Mouse (Mus musculus) kidney, embryonic 14.5 days (tissue): ENCODE results near the gene Foxr2. TPM values are rescaled to one million over a fixed set of nuclear protein-coding genes. Genes with fewer than 3 reads are reported as not detected.
A peak's percentile ranks its signal among the peaks of the same experiment; 100 is the strongest.

ENCODE experiments used
- ATAC-seq: fragments of 200-750 bp; cut with Nextera tagmentation; 2 replicates; pipeline ENCODE4 v1.8.0; 2017; ENCODE audit warnings: moderate number of reproducible peaks, mild to moderate bottlenecking, moderate TSS enrichment, moderate library complexity; ENCODE audit not compliant: low FRiP score, low TSS enrichment
- H3K27ac ChIP-seq: fragments of 300-500 bp; sonication (generic); 2 replicates; pipeline ENCODE4 v1.5.1; 2014; ENCODE audit warnings: low read depth, mild to moderate bottlenecking, low read length, moderate library complexity, mixed read lengths
- H3K27me3 ChIP-seq: fragments of 300-500 bp; sonication (generic); 2 replicates; pipeline ENCODE4 v1.6.1; 2014; ENCODE audit warnings: mild to moderate bottlenecking, low read length; ENCODE audit not compliant: control insufficient read depth, insufficient read depth
- H3K36me3 ChIP-seq: fragments of 300-500 bp; sonication (generic); 2 replicates; pipeline ENCODE4 v1.6.1; 2014; ENCODE audit warnings: low read length, mixed read lengths; ENCODE audit not compliant: control insufficient read depth, insufficient read depth
- H3K4me1 ChIP-seq: fragments of 300-500 bp; sonication (generic); 2 replicates; pipeline ENCODE4 v1.6.1; 2014; ENCODE audit warnings: low read length, mixed read lengths; ENCODE audit not compliant: control insufficient read depth, insufficient read depth
- H3K4me2 ChIP-seq: fragments of 300-500 bp; sonication (generic); replicated peaks from 2 replicates; pipeline ENCODE4 v1.6.1; 2014; ENCODE audit warnings: low read depth, mild to moderate bottlenecking, low read length
- H3K4me3 ChIP-seq: fragments of 300-500 bp; sonication (generic); 2 replicates; pipeline ENCODE4 v1.5.1; 2014; ENCODE audit warnings: mild to moderate bottlenecking, low read length
- H3K9ac ChIP-seq: fragments of 300-500 bp; sonication (generic); 2 replicates; pipeline ENCODE4 v1.6.1; 2014; ENCODE audit warnings: low read depth, mild to moderate bottlenecking, low read length, moderate library complexity
- H3K9me3 ChIP-seq: fragments of 300-500 bp; sonication (generic); 2 replicates; pipeline ENCODE4 v1.6.1; 2016; ENCODE audit warnings: low read length; ENCODE audit not compliant: control insufficient read depth
- WGBS: fragments of 180-500 bp; shearing (Covaris S2); extraction: QIAGEN DNeasy Blood & Tissue Kit; methylation state at CpG from one replicate; pipeline ENCODE4 v1.1.7; 2014; 5-methylcytosine and 5-hydroxymethylcytosine counted together
- polyA plus RNA-seq: library from polyadenylated mRNA; unstranded; fragments of >200 nt; fragmentation: Nextera tagmentation; extraction: Ambion mirVana; gene quantifications from 2 replicates; pipeline ENCODE4 v1.2.1, GENCODE M21; 2014

Foxr2 gene
- 0.11 and 0.16 TPM in 2 replicates for polyA plus RNA-seq

DNA sequence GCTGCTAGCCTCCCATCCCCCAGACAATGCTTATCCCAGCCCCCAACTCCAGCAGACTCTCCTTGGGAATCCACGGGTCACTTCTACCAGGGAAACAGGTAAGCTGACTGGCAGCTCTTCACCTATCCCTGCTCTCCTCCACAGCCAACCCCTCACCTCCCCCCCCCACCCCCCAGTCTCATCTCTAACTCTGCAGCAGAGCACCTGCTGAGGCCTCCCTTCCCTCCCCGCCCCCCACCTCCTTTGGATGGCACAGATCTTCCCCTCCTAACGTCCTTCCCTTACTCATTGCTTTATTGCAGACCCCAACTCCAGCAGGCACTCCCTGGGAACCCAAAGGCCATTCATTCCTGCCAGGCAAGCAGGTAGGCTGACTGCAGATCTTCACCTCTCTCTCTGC lies at the start of gene Foxr2:
TSS of gene Foxr2 (plus strand) at position 301 of the 400 bp plus-strand sequence.
- H3K9me3 ChIP-seq: no peaks in the 10 kb centered on the region
- no peak within 1 kb of the TSS for H3K27ac ChIP-seq
- no peak for ATAC-seq
- H3K27me3 ChIP-seq: no peaks in the 10 kb centered on the region
- 27% methylated on average over 3 of the region's 3 CpGs for WGBS
- no peaks in the 10 kb centered on the region for H3K4me1 ChIP-seq
- no peak within 1 kb of the TSS for H3K4me3 ChIP-seq
- no peak within 1 kb of the TSS for H3K4me2 ChIP-seq
- H3K9ac ChIP-seq: no peak within 1 kb of the TSS
- no peaks in the 10 kb centered on the region for H3K36me3 ChIP-seq

- 49% methylated on average over 2 of the region's 2 CpGs for WGBS
- H3K9me3 ChIP-seq: no peaks in the 10 kb centered on the region
- H3K36me3 ChIP-seq: no peaks in the 10 kb centered on the region
- no peak for ATAC-seq
- no peak overlapping the region for H3K9ac ChIP-seq
- H3K4me3 ChIP-seq: no peak overlapping the region
- H3K4me2 ChIP-seq: no peak overlapping the region
- no peaks in the 10 kb centered on the region for H3K27me3 ChIP-seq
- H3K27ac ChIP-seq: no peak overlapping the region
- H3K4me1 ChIP-seq: no peaks in the 10 kb centered on the region
Observed at GRCm38 (mm10) chrX:153119013-153119412, 427 bp downstream of the Foxr2 start.

DNA sequence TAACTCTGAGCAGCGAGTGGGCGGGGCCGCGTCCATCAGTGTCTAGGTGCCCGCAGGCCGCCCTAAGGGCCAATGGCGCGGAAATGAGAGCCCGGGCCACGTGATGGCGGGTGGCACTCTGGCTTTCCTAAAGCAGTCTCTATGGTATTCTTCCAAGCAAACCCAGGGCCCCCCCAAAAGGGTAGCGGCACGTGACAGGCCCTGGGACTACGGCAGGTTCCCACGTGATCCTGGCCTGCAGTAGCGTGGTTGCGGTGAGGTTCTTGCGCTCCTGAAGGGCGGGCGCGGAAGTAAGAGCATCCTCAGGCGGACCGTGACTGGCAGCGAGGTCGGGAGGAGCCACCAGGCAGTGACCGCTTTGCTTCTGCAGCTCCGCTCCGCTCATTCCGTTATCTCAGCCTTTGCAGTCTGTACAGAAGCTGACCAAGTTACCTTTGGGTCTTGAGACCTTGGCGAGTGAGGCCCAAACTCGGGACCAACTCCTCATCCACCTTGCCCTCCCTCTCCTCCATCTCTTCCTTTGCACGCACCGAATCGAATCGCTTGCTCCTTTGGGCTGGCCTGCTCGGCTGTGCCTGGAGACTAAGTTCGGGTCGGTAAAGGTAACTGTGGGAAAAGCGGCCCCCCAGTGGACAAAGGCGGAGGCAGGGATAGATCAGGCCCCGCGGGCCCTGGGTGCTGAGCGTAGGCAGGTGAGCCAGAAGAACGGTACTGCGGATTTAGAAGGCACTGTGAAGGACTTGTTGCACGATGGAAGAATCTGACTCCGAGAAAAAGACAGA lies 21.3 kb downstream of the Foxr2 start, which contains the start of gene Rragb:
TSS of gene Rragb (plus strand) at position 248 of the 782 bp plus-strand sequence.
- Histone ChIP-seq H3K4me2 (peak within 1 kb of the TSS; percentile 50), H3K4me3 (peak within 1 kb of the TSS; percentile 42), H3K9ac (peak within 1 kb of the TSS; percentile 45), H3K36me3 (no peaks in the 10 kb centered on the region), H3K9me3 (no peaks in the 10 kb centered on the region), H3K27me3 (no peaks in the 10 kb centered on the region; the same call in 1 of the 2 replicates), H3K4me1 (no peaks in the 10 kb centered on the region), H3K27ac (no peak within 1 kb of the TSS)
- 23% methylated on average over 47 of the region's 47 CpGs for WGBS
- peak; percentile 98 for ATAC-seq

DNA sequence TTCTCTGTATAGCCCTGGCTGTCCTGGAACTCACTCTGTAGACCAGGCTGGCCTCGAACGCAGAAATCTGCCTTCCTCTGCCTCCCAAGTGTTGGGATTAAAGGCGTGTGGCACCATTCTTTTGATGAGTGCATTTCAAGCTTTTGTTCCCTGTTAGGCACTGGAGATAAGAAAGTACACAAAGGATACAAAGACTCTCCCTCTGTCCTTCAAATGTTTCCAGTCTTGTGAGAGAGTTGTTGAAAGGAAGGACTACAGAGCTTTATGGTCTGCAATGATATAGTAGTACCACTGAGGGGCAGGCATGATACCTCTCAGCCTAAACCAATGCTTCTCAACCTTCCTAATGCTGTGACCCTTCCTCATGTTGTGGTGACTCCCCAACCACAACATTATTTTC lies 24.1 kb downstream of the Foxr2 start:
- Histone ChIP-seq H3K4me2 (no peak overlapping the region), H3K4me3 (no peak overlapping the region), H3K36me3 (no peaks in the 10 kb centered on the region), H3K9me3 (no peaks in the 10 kb centered on the region), H3K9ac (no peak overlapping the region), H3K27me3 (no peaks in the 10 kb centered on the region; the same call in 1 of the 2 replicates), H3K27ac (no peak overlapping the region), H3K4me1 (no peaks in the 10 kb centered on the region)
- 82% methylated on average over 3 of the region's 3 CpGs for WGBS
- ATAC-seq: no peak

DNA sequence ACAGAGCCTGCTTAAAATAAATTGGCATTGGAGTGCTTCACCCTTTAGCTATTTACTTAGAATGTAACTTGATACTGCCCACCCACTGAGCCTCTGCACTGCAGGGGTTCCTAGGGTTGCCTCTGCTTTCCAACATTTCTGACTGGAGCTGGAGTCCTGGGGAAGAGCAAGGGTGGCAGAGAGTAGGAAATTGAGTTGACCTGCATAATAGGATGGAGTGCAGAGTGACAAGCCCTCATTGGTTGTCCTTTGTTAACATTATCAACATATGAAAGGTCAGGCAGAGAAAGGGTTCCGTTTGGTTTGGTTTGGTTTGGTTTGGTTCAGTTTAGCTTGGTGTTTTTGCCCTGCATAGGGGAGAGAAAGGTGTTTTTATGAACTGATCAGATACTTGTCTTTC lies 33.2 kb downstream of the Foxr2 start:
- 42% methylated on average over 1 of the region's 1 CpGs for WGBS
- Histone ChIP-seq H3K27ac (no peak overlapping the region), H3K36me3 (no peaks in the 10 kb centered on the region), H3K9ac (no peak overlapping the region), H3K9me3 (no peaks in the 10 kb centered on the region), H3K4me3 (no peak overlapping the region), H3K4me2 (no peak overlapping the region), H3K27me3 (no peaks in the 10 kb centered on the region), H3K4me1 (no peaks in the 10 kb centered on the region)
- ATAC-seq: no peak

GRCm38 (mm10) chrX:153155322-153155721 lies 36.7 kb downstream of the Foxr2 start:
- no peak overlapping the region for H3K4me3 ChIP-seq
- H3K4me1 ChIP-seq: no peaks in the 10 kb centered on the region
- WGBS: 52% methylated on average over 3 of the region's 3 CpGs
- no peak for ATAC-seq
- no peak overlapping the region for H3K9ac ChIP-seq
- no peak overlapping the region for H3K27ac ChIP-seq
- no peaks in the 10 kb centered on the region for H3K36me3 ChIP-seq
- H3K9me3 ChIP-seq: no peaks in the 10 kb centered on the region
- H3K27me3 ChIP-seq: no peaks in the 10 kb centered on the region
- H3K4me2 ChIP-seq: no peak overlapping the region

DNA sequence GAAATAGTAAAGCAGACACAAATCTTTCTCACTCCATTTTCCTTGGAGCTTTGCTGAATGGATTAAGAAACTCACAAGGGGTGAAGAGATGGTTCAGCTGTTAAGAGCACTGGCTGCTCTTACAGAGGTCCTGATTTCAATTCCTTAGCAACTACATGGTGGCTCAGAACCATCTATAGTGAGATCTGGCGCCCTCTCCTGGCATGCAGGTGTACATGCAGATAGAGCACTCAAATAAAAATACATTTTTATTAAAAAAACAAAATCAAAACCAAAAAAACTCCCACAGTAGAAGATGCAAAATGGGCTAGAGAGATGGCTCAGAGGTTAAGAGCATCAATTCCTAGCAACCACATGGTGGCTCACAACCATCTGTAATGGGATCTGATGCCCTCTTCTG lies 56.2 kb downstream of the Foxr2 start:
- Histone ChIP-seq H3K27me3 (no peaks in the 10 kb centered on the region), H3K36me3 (no peaks in the 10 kb centered on the region), H3K9me3 (no peaks in the 10 kb centered on the region), H3K9ac (no peak overlapping the region), H3K4me1 (no peaks in the 10 kb centered on the region), H3K4me3 (no peak overlapping the region), H3K4me2 (no peak overlapping the region), H3K27ac (no peak overlapping the region)
- 21% methylated on average over 1 of the region's 1 CpGs for WGBS
- no peak for ATAC-seq

DNA sequence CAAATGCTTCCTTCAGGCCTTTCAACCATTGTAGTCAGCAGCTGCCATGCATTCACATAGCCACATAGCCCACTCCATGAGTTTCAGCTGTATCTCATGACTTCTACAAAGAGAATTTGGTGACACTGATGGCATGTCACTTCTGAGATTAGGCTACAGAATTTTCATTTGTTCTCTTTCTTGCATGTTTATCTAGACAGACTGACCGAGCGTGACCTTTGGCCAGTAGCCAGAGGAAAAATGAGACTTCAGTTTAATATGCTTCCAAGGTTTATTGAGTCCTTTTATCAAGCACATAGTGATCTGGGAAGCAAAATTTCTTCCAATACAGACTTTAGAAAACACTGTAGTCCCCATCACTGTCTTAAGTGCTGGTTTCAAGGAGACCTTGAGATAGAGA lies 63.6 kb downstream of the Foxr2 start:
- Histone ChIP-seq H3K9me3 (no peaks in the 10 kb centered on the region), H3K4me3 (no peak overlapping the region), H3K4me1 (no peaks in the 10 kb centered on the region), H3K27me3 (no peaks in the 10 kb centered on the region), H3K9ac (no peak overlapping the region), H3K27ac (no peak overlapping the region), H3K36me3 (no peaks in the 10 kb centered on the region), H3K4me2 (no peak overlapping the region)
- no peak for ATAC-seq
- WGBS: 82% methylated on average over 2 of the region's 2 CpGs
